Comparison of ENCODE assay signal across 8 mouse cellular contexts in genomic region chr9:105132002-105132367, GRCm38 (mm10). TPM values are rescaled to one million over a fixed set of nuclear protein-coding genes. Genes with fewer than 3 reads are reported as not detected.
DNase-seq lines count a peak whose midpoint lies in the region; ATAC-seq and TF ChIP-seq lines count a peak whose summit lies in the region.

No protein-coding gene starts in this region.

- no peaks in the 10 kb centered on the region for H3K27me3 ChIP-seq in heart, adult 2 months (ENCODE audit: control insufficient read depth, insufficient read depth, low read length)
- no peaks in the 10 kb centered on the region for H3K27me3 ChIP-seq in forebrain, embryonic 15.5 days

- peak overlapping the region; percentile 14; the same call in 1 of the 2 replicates for H3K9ac ChIP-seq in heart, adult 2 months (ENCODE audit: low read depth, low read length)
- H3K9ac ChIP-seq in forebrain, embryonic 15.5 days (replicated peaks): peak overlapping the region; percentile 86

- ATAC-seq in CD4-positive, CD25-positive, alpha-beta regulatory T cell, adult 4 months: peak; percentile 49
- ATAC-seq in forebrain, embryonic 15.5 days (replicated peaks): peak; percentile 55

- 25% methylated on average over 5 of the region's 5 CpGs for WGBS in heart, adult 2 months
- 21% methylated on average over 5 of the region's 5 CpGs for WGBS in forebrain, embryonic 15.5 days

- H3K36me3 ChIP-seq in heart, adult 2 months (ENCODE audit: control insufficient read depth, insufficient read depth, low read length): no peaks in the 10 kb centered on the region
- no peaks in the 10 kb centered on the region for H3K36me3 ChIP-seq in forebrain, embryonic 15.5 days

- peak overlapping the region; percentile 91 for H3K4me2 ChIP-seq in forebrain, embryonic 15.5 days (replicated peaks)

- TF ChIP-seq CTCF in heart, adult 2 months (IDR thresholded peaks at IDR 0.05): no peak

- H3K27ac ChIP-seq in heart, adult 2 months: peak overlapping the region; percentile 83
- peak overlapping the region; percentile 90 for H3K27ac ChIP-seq in forebrain, embryonic 15.5 days (replicated peaks)

- no peaks in the 10 kb centered on the region for H3K79me2 ChIP-seq in heart, adult 2 months (replicated peaks; ENCODE audit: control insufficient read depth, insufficient read depth, low read length)

- no peak for TF ChIP-seq POLR2A in heart, adult 2 months (IDR thresholded peaks at IDR 0.05; ENCODE audit: insufficient read depth, low read depth, low read length)

- intact Hi-C loops in heart, adult 2 months (cut with DNase I): loop anchor here (5.0 to 10.0 kb wide), 3 partner anchors 80 to 363 kb away; partner anchors contain the start of genes Aste1, Mrpl3 and Nek11
- intact Hi-C loops in heart, postnatal 36 days (cut with DNase I): loop anchor here (5.0 kb wide), 1 partner anchor 265 kb away; the partner anchor contains the start of genes Aste1 and Nek11

- no peaks in the 10 kb centered on the region for H3K9me3 ChIP-seq in forebrain, embryonic 15.5 days

- no peak for TF ChIP-seq EP300 in heart, adult 2 months (IDR thresholded peaks at IDR 0.05; ENCODE audit: insufficient read depth, low read depth, low read length)

- H3K4me1 ChIP-seq in heart, adult 2 months (ENCODE audit: control insufficient read depth, insufficient read depth, low read length): peaks cover 4% of the 10 kb centered on the region
- peaks cover 25% of the 10 kb centered on the region for H3K4me1 ChIP-seq in forebrain, embryonic 15.5 days

- no peak for DNase-seq in heart, adult 2 months
- no peak for DNase-seq in heart, postnatal 36 days
- DNase-seq in lung, postnatal 10 days: peak; percentile 7
- no peak for DNase-seq in urinary bladder, postnatal 4 days (ENCODE audit: low spot score in 2 of 2)
- DNase-seq in urinary bladder, adult 2 months (ENCODE audit: low spot score): no peak
- no peak for DNase-seq in kidney, postnatal 14 days

- peak overlapping the region; percentile 81 for H3K4me3 ChIP-seq in heart, adult 2 months
- peak overlapping the region; percentile 87 for H3K4me3 ChIP-seq in forebrain, embryonic 15.5 days

RNA-seq across cellular contexts. Expression of gene Nudt16, which starts 0.4 kb away (rescaled TPM):
- 1 to 10 TPM; 4.5 to 7.5 TPM for total RNA-seq in heart, adult 2 months (2021)
- polyA plus RNA-seq in heart, adult 2 months (2012; rRNA removed): 4.5 and 5.3 TPM in 2 replicates
- total RNA-seq in heart, postnatal 36 days (2021): 1 to 10 TPM; 5.4 to 5.6 TPM
- 10 to 100 TPM; 30.8 to 33.1 TPM for polyA plus RNA-seq in CD4-positive, CD25-positive, alpha-beta regulatory T cell, adult 4 months (2017; shearing (Covaris generic))
- polyA plus RNA-seq in forebrain, embryonic 15.5 days (2015; fragmentation: Nextera tagmentation; extraction: Ambion mirVana): 28.4 and 33.1 TPM in 2 replicates
- 23.8 and 32.0 TPM in 2 replicates for polyA plus RNA-seq in urinary bladder, adult 2 months (2012; rRNA removed)

RNA-seq across cellular contexts. Expression of gene 1700080E11Rik, which starts 12.9 kb away (rescaled TPM):
- not detected for total RNA-seq in heart, adult 2 months (2021)
- not detected in 2 replicates for polyA plus RNA-seq in heart, adult 2 months (2012; rRNA removed)
- total RNA-seq in heart, postnatal 36 days (2021): not detected
- not detected for polyA plus RNA-seq in CD4-positive, CD25-positive, alpha-beta regulatory T cell, adult 4 months (2017; shearing (Covaris generic))
- polyA plus RNA-seq in forebrain, embryonic 15.5 days (2015; fragmentation: Nextera tagmentation; extraction: Ambion mirVana): not detected in 2 replicates
- not detected in 2 replicates for polyA plus RNA-seq in urinary bladder, adult 2 months (2012; rRNA removed)
